Mouse (Mus musculus) kidney, adult 18-20 months (tissue): ENCODE measurements around the gene Dctn3.
"Not testable (repeated sequence)": the region's sequence is repeated elsewhere in the genome, so short reads cannot be mapped to it uniquely, and the experiment has no call there.

ENCODE experiments used
- DNase-seq: peaks from one replicate; pipeline ENCODE4 v3.0.0; 2021

The Dctn3 gene

GRCm38 (mm10) chr4:41696930-41697841 is 25.8 kb downstream of the Dctn3 start, which contains the start of gene Cntfr:
Gene Cntfr (minus strand): TSS chr4:41697089.
- DNase-seq = peak; percentile 88

- not testable (repeated sequence) for DNase-seq
Measured at GRCm38 (mm10) chr4:41696452-41696851, 26.5 kb downstream of the Dctn3 start.

- not testable (repeated sequence) for DNase-seq
Measured at GRCm38 (mm10) chr4:41695800-41696199, 27.2 kb downstream of the Dctn3 start.

- DNase-seq = not testable (repeated sequence)
Measured at GRCm38 (mm10) chr4:41693511-41693910, 29.5 kb downstream of the Dctn3 start.

- DNase-seq = not testable (repeated sequence)
Measured at GRCm38 (mm10) chr4:41690014-41690413, 33.0 kb downstream of the Dctn3 start.

GRCm38 (mm10) chr4:41688562-41688961 is 34.4 kb downstream of the Dctn3 start:
- not testable (repeated sequence) for DNase-seq

- DNase-seq = not testable (repeated sequence)
Measured at GRCm38 (mm10) chr4:41685882-41686492, 37.0 kb downstream of the Dctn3 start.

- not testable (repeated sequence) for DNase-seq
Measured at GRCm38 (mm10) chr4:41684931-41685453, 38.0 kb downstream of the Dctn3 start.

- DNase-seq = not testable (repeated sequence)
Measured at GRCm38 (mm10) chr4:41684131-41684930, 38.6 kb downstream of the Dctn3 start.

GRCm38 (mm10) chr4:41683303-41683702 is 39.7 kb downstream of the Dctn3 start:
- not testable (repeated sequence) for DNase-seq

- DNase-seq = no peak
Measured at GRCm38 (mm10) chr4:41682789-41683188, 40.2 kb downstream of the Dctn3 start.

- no peak for DNase-seq
Measured at GRCm38 (mm10) chr4:41681947-41682346, 41.0 kb downstream of the Dctn3 start.

- no peak for DNase-seq
Measured at GRCm38 (mm10) chr4:41681176-41681575, 41.8 kb downstream of the Dctn3 start.

- DNase-seq = no peak
Measured at GRCm38 (mm10) chr4:41679291-41679690, 43.7 kb downstream of the Dctn3 start.

GRCm38 (mm10) chr4:41678863-41679262 is 44.1 kb downstream of the Dctn3 start:
- no peak for DNase-seq

GRCm38 (mm10) chr4:41677006-41677629 is 45.9 kb downstream of the Dctn3 start:
- DNase-seq = no peak

- DNase-seq = no peak
Measured at GRCm38 (mm10) chr4:41676248-41677005, 46.5 kb downstream of the Dctn3 start.

- no peak for DNase-seq
Measured at GRCm38 (mm10) chr4:41673186-41673585, 49.8 kb downstream of the Dctn3 start.

GRCm38 (mm10) chr4:41672522-41672963 is 50.4 kb downstream of the Dctn3 start:
- DNase-seq = no peak

- no peak for DNase-seq
Measured at GRCm38 (mm10) chr4:41671963-41672480, 50.9 kb downstream of the Dctn3 start.

- no peak for DNase-seq
Measured at GRCm38 (mm10) chr4:41671500-41671899, 51.5 kb downstream of the Dctn3 start.
